Mouse (Mus musculus) lung, embryonic 14.5 days (tissue): ENCODE results near the gene Ccdc102a. TPM values are rescaled to one million over a fixed set of nuclear protein-coding genes. Genes with fewer than 3 reads are reported as not detected.

Experiments used
- ATAC-seq: fragments of 200-750 bp; cut with Nextera tagmentation; 2 replicates; pipeline ENCODE4 v1.8.0; 2017; ENCODE audit warnings: mild to moderate bottlenecking, moderate TSS enrichment, moderate library complexity; ENCODE audit not compliant: insufficient read depth
- DNase-seq: peaks from one replicate; pipeline ENCODE4 v3.0.0-alpha.2; 2015
- H3K27ac ChIP-seq: fragments of 300-500 bp; sonication (generic); 2 replicates; pipeline ENCODE4 v1.5.1; 2014; ENCODE audit warnings: low read depth, mild to moderate bottlenecking, moderate library complexity
- H3K27me3 ChIP-seq: fragments of 300-500 bp; sonication (generic); 2 replicates; pipeline ENCODE4 v1.6.1; 2014; ENCODE audit warnings: low read length, control low read depth; ENCODE audit not compliant: insufficient read depth
- H3K36me3 ChIP-seq: fragments of 300-500 bp; sonication (generic); 2 replicates; pipeline ENCODE4 v1.6.1; 2014; ENCODE audit warnings: control low read depth; ENCODE audit not compliant: insufficient read depth
- H3K4me1 ChIP-seq: fragments of 300-500 bp; sonication (generic); 2 replicates; pipeline ENCODE4 v1.6.1; 2014; ENCODE audit warnings: antibody characterized with exemption, control low read depth; ENCODE audit not compliant: insufficient read depth
- H3K4me2 ChIP-seq: fragments of 300-500 bp; sonication (generic); 2 replicates; pipeline ENCODE4 v1.6.1; 2014; ENCODE audit warnings: mild to moderate bottlenecking
- H3K4me3 ChIP-seq: fragments of 300-500 bp; sonication (generic); 2 replicates; pipeline ENCODE4 v1.5.1; 2014; ENCODE audit warnings: low read depth, low read length
- H3K9ac ChIP-seq: fragments of 300-500 bp; sonication (generic); 2 replicates; pipeline ENCODE4 v1.6.1; 2014
- H3K9me3 ChIP-seq: fragments of 300-500 bp; sonication (generic); 2 replicates; pipeline ENCODE4 v1.6.1; 2016; ENCODE audit warnings: low read depth, low read length, control low read depth
- CTCF ChIP-seq: IDR thresholded peaks from 2 replicates; pipeline ENCODE4 v1.5.1; 2016; ENCODE audit warnings: antibody characterized with exemption, low read depth
- whole genome bisulfite sequencing: fragments of 180-500 bp; shearing (Covaris S2); extraction: QIAGEN DNeasy Blood & Tissue Kit; methylation state at CpG from one replicate; pipeline ENCODE4 v1.1.7; 2014; 5-methylcytosine and 5-hydroxymethylcytosine counted together
- polyA plus RNA-seq: library from polyadenylated mRNA; unstranded; fragments of >200 nt; fragmentation: Nextera tagmentation; extraction: Ambion mirVana; gene quantifications from 2 replicates; pipeline ENCODE4 v1.2.1, GENCODE M21; 2014

The Ccdc102a gene
- polyA plus RNA-seq, 1 experiment from 2014 or later: 34.1 TPM

- WGBS: 16% methylated on average over 6 of the region's 6 CpGs
- Histone ChIP-seq H3K36me3 (peaks cover 28% of the 10 kb centered on the region), H3K4me1 (peaks cover 17% of the 10 kb centered on the region), H3K9ac (no peak overlapping the region), H3K27me3 (no peaks in the 10 kb centered on the region), H3K4me2 (0 out of 2 replicates have a peak overlapping the region, but pooled peaks have one; percentile 12), H3K4me3 (no peak overlapping the region), H3K27ac (peak overlapping the region; percentile 75), H3K9me3 (no peaks in the 10 kb centered on the region)
- DNase-seq: no peak
- TF ChIP-seq CTCF: no peak
- no peak for ATAC-seq
These were observed 17.3 kb downstream of the Ccdc102a start for GRCm38 (mm10) chr8:94900617-94901016.

GRCm38 (mm10) chr8:94899262-94899661, 18.6 kb downstream of the Ccdc102a start:
- Histone ChIP-seq H3K36me3 (peaks cover 18% of the 10 kb centered on the region), H3K9ac (no peak overlapping the region), H3K4me2 (peak overlapping the region; percentile 49), H3K27me3 (no peaks in the 10 kb centered on the region), H3K27ac (peak overlapping the region; percentile 48; the same call in 1 of the 2 replicates), H3K9me3 (no peaks in the 10 kb centered on the region), H3K4me3 (0 out of 2 replicates have a peak overlapping the region, but pooled peaks have one; percentile 13), H3K4me1 (peaks cover 13% of the 10 kb centered on the region)
- DNase-seq (peak; percentile 78), ATAC-seq (peak; percentile 61)
- TF ChIP-seq CTCF: no peak
- WGBS: 13% methylated on average over 11 of the region's 11 CpGs

GRCm38 (mm10) chr8:94892917-94893316, 25.0 kb downstream of the Ccdc102a start:
- Histone ChIP-seq H3K27ac (no peak overlapping the region), H3K4me3 (no peak overlapping the region), H3K4me2 (no peak overlapping the region), H3K4me1 (no peaks in the 10 kb centered on the region), H3K9ac (no peak overlapping the region), H3K36me3 (no peaks in the 10 kb centered on the region), H3K9me3 (no peaks in the 10 kb centered on the region), H3K27me3 (no peaks in the 10 kb centered on the region)
- TF ChIP-seq CTCF: no peak
- ATAC-seq (peak; percentile 64), DNase-seq (peak; percentile 57)
- 30% methylated on average over 2 of the region's 2 CpGs for WGBS

- Histone ChIP-seq H3K36me3 (no peaks in the 10 kb centered on the region), H3K9me3 (no peaks in the 10 kb centered on the region), H3K4me2 (0 out of 2 replicates have a peak overlapping the region, but pooled peaks have one; percentile 20), H3K27ac (no peak overlapping the region), H3K4me1 (no peaks in the 10 kb centered on the region), H3K4me3 (no peak overlapping the region), H3K27me3 (no peaks in the 10 kb centered on the region), H3K9ac (no peak overlapping the region)
- DNase-seq: no peak
- TF ChIP-seq CTCF: no peak; the same call in 1 of the 2 replicates
- 36% methylated on average over 14 of the region's 14 CpGs for WGBS
- no peak for ATAC-seq
These were observed 29.4 kb downstream of the Ccdc102a start for GRCm38 (mm10) chr8:94888383-94889036.

- ATAC-seq (no peak), DNase-seq (no peak)
- H3K36me3 ChIP-seq: no peaks in the 10 kb centered on the region
- H3K9me3 ChIP-seq: no peaks in the 10 kb centered on the region
- WGBS: 53% methylated on average over 4 of the region's 4 CpGs
- H3K4me1 ChIP-seq: peaks cover 6% of the 10 kb centered on the region; the same call in 1 of the 2 replicates
- H3K4me2 ChIP-seq: no peak overlapping the region
- H3K27me3 ChIP-seq: no peaks in the 10 kb centered on the region
- no peak overlapping the region for H3K27ac ChIP-seq
- no peak overlapping the region for H3K4me3 ChIP-seq
- no peak for TF ChIP-seq CTCF
- no peak overlapping the region for H3K9ac ChIP-seq
These were observed 37.2 kb downstream of the Ccdc102a start for GRCm38 (mm10) chr8:94880742-94881141.

- peak overlapping the region; percentile 94 for H3K4me2 ChIP-seq
These were observed 41.1 kb downstream of the Ccdc102a start for GRCm38 (mm10) chr8:94876820-94877219.

GRCm38 (mm10) chr8:94876197-94876730, 41.6 kb downstream of the Ccdc102a start, which contains the start of gene Dok4:
Gene Dok4, minus strand, starts transcription at chr8:94876330.
- H3K9ac ChIP-seq: peak within 1 kb of the TSS; percentile 65
- TF ChIP-seq CTCF: no peak
- peaks cover 6% of the 10 kb centered on the region; the same call in 1 of the 2 replicates for H3K27me3 ChIP-seq
- peak; percentile 95 for DNase-seq
- peak within 1 kb of the TSS; percentile 63 for H3K27ac ChIP-seq
- no peaks in the 10 kb centered on the region for H3K9me3 ChIP-seq
- ATAC-seq: peak; percentile 80
- H3K4me1 ChIP-seq: peaks cover 22% of the 10 kb centered on the region; the same call in 1 of the 2 replicates
- H3K4me3 ChIP-seq: peak within 1 kb of the TSS; percentile 70
- H3K36me3 ChIP-seq: no peaks in the 10 kb centered on the region
- peak within 1 kb of the TSS; percentile 94 for H3K4me2 ChIP-seq
- under 1% methylated on average over 37 of the region's 37 CpGs for WGBS

More at GRCm38 (mm10) chr8:94876820-94877219, 41.1 kb downstream of the Ccdc102a start:
- no peak overlapping the region for H3K9ac ChIP-seq
- no peak overlapping the region for H3K4me3 ChIP-seq
- H3K4me1 ChIP-seq: peaks cover 18% of the 10 kb centered on the region; the same call in 1 of the 2 replicates
- peaks cover 6% of the 10 kb centered on the region; the same call in 1 of the 2 replicates for H3K27me3 ChIP-seq
- no peaks in the 10 kb centered on the region for H3K36me3 ChIP-seq
- H3K27ac ChIP-seq: no peak overlapping the region
- peak; percentile 16 for DNase-seq
- ATAC-seq: no peak
- WGBS: 35% methylated on average over 3 of the region's 3 CpGs
- no peaks in the 10 kb centered on the region for H3K9me3 ChIP-seq
- no peak for TF ChIP-seq CTCF
